Mouse (Mus musculus): ENCODE measurements around the gene Cyp17a1. TPM values are rescaled to one million over a fixed set of nuclear protein-coding genes. Genes with fewer than 3 reads are reported as not detected.
A peak's percentile ranks its signal among the peaks of the same experiment; 100 is the strongest.

Gene Cyp17a1
- polyA plus RNA-seq, 1 experiment from 2014 or later, result 0.27 TPM

GRCm38 (mm10) chr19:46643236-46643635, 29.7 kb downstream of the Cyp17a1 start:
- no peak overlapping the region for H3K27ac ChIP-seq (ENCODE audit: low read depth, low read length)
- 80% methylated on average over 5 of the region's 5 CpGs for WGBS
- ATAC-seq (replicated peaks; ENCODE audit: low FRiP score), result no peak
- no peaks in the 10 kb centered on the region for H3K27me3 ChIP-seq (replicated peaks; ENCODE audit: control insufficient read depth, insufficient read depth, low read length)
- peaks cover 2% of the 10 kb centered on the region; the same call in 1 of the 2 replicates for H3K36me3 ChIP-seq (ENCODE audit: control insufficient read depth, insufficient read depth, low read length)
- H3K4me2 ChIP-seq, result no peak overlapping the region
- DNase-seq (ENCODE audit: low spot score), result no peak
- H3K4me3 ChIP-seq (ENCODE audit: low read depth, low read length), result no peak overlapping the region
- H3K4me1 ChIP-seq (replicated peaks; ENCODE audit: control insufficient read depth, insufficient read depth, low read length), result peaks cover 58% of the 10 kb centered on the region
- no peaks in the 10 kb centered on the region for H3K9me3 ChIP-seq (ENCODE audit: control insufficient read depth, low read length)
- no peak overlapping the region for H3K9ac ChIP-seq (ENCODE audit: low read depth, low read length)

GRCm38 (mm10) chr19:46642136-46642753, 30.7 kb downstream of the Cyp17a1 start:
- DNase-seq (ENCODE audit: low spot score), result no peak
- H3K4me1 ChIP-seq (replicated peaks; ENCODE audit: control insufficient read depth, insufficient read depth, low read length), result peaks cover 66% of the 10 kb centered on the region

GRCm38 (mm10) chr19:46641420-46642085, 31.4 kb downstream of the Cyp17a1 start:
- no peak for DNase-seq (ENCODE audit: low spot score)
- H3K9me3 ChIP-seq (ENCODE audit: control insufficient read depth, low read length), result no peaks in the 10 kb centered on the region
- H3K4me1 ChIP-seq (replicated peaks; ENCODE audit: control insufficient read depth, insufficient read depth, low read length), result peaks cover 69% of the 10 kb centered on the region
- H3K27ac ChIP-seq (ENCODE audit: low read depth, low read length), result peak overlapping the region; percentile 43; the same call in 1 of the 2 replicates
- WGBS, result 61% methylated on average over 19 of the region's 19 CpGs
- H3K27me3 ChIP-seq (replicated peaks; ENCODE audit: control insufficient read depth, insufficient read depth, low read length), result no peaks in the 10 kb centered on the region
- no peak overlapping the region for H3K9ac ChIP-seq (ENCODE audit: low read depth, low read length)
- H3K4me2 ChIP-seq, result no peak overlapping the region
- no peak overlapping the region for H3K4me3 ChIP-seq (ENCODE audit: low read depth, low read length)
- peaks cover 9% of the 10 kb centered on the region for H3K36me3 ChIP-seq (ENCODE audit: control insufficient read depth, insufficient read depth, low read length)
- ATAC-seq (replicated peaks; ENCODE audit: low FRiP score), result no peak

More at GRCm38 (mm10) chr19:46642136-46642753, 30.7 kb downstream of the Cyp17a1 start:
- Histone ChIP-seq H3K36me3 (ENCODE audit: control insufficient read depth, insufficient read depth, low read length) (peaks cover 7% of the 10 kb centered on the region), H3K4me3 (ENCODE audit: low read depth, low read length) (no peak overlapping the region), H3K27me3 (replicated peaks; ENCODE audit: control insufficient read depth, insufficient read depth, low read length) (no peaks in the 10 kb centered on the region), H3K27ac (ENCODE audit: low read depth, low read length) (peak overlapping the region; percentile 25; the same call in 1 of the 2 replicates), H3K4me2 (no peak overlapping the region), H3K9ac (ENCODE audit: low read depth, low read length) (no peak overlapping the region), H3K9me3 (ENCODE audit: control insufficient read depth, low read length) (no peaks in the 10 kb centered on the region)
- WGBS, result 80% methylated on average over 22 of the region's 22 CpGs
- ATAC-seq (replicated peaks; ENCODE audit: low FRiP score), result no peak

GRCm38 (mm10) chr19:46640780-46641179, 32.2 kb downstream of the Cyp17a1 start:
- WGBS, result 79% methylated on average over 8 of the region's 8 CpGs
- Histone ChIP-seq H3K27me3 (replicated peaks; ENCODE audit: control insufficient read depth, insufficient read depth, low read length) (no peaks in the 10 kb centered on the region), H3K27ac (ENCODE audit: low read depth, low read length) (no peak overlapping the region)

GRCm38 (mm10) chr19:46639496-46639895, 33.5 kb downstream of the Cyp17a1 start:
- peak overlapping the region; percentile 37; the same call in 1 of the 2 replicates for H3K9ac ChIP-seq (ENCODE audit: low read depth, low read length)
- DNase-seq (ENCODE audit: low spot score) (no peak), ATAC-seq (replicated peaks; ENCODE audit: low FRiP score) (no peak)
- peaks cover 68% of the 10 kb centered on the region for H3K4me1 ChIP-seq (replicated peaks; ENCODE audit: control insufficient read depth, insufficient read depth, low read length)
- H3K36me3 ChIP-seq (ENCODE audit: control insufficient read depth, insufficient read depth, low read length), result peaks cover 9% of the 10 kb centered on the region
- 78% methylated on average over 14 of the region's 14 CpGs for WGBS
- no peak overlapping the region for H3K4me3 ChIP-seq (ENCODE audit: low read depth, low read length)
- H3K9me3 ChIP-seq (ENCODE audit: control insufficient read depth, low read length), result no peaks in the 10 kb centered on the region
- peak overlapping the region; percentile 25 for H3K27ac ChIP-seq (ENCODE audit: low read depth, low read length)
- H3K27me3 ChIP-seq (replicated peaks; ENCODE audit: control insufficient read depth, insufficient read depth, low read length), result no peaks in the 10 kb centered on the region
- H3K4me2 ChIP-seq, result no peak overlapping the region

More at GRCm38 (mm10) chr19:46640780-46641179, 32.2 kb downstream of the Cyp17a1 start:
- H3K4me2 ChIP-seq, result no peak overlapping the region
- H3K4me1 ChIP-seq (replicated peaks; ENCODE audit: control insufficient read depth, insufficient read depth, low read length), result peaks cover 71% of the 10 kb centered on the region
- no peaks in the 10 kb centered on the region for H3K9me3 ChIP-seq (ENCODE audit: control insufficient read depth, low read length)
- 0 out of 2 replicates have a peak overlapping the region, but pooled peaks have one; percentile 7 for H3K9ac ChIP-seq (ENCODE audit: low read depth, low read length)
- H3K4me3 ChIP-seq (ENCODE audit: low read depth, low read length), result no peak overlapping the region
- peaks cover 9% of the 10 kb centered on the region for H3K36me3 ChIP-seq (ENCODE audit: control insufficient read depth, insufficient read depth, low read length)
- ATAC-seq (replicated peaks; ENCODE audit: low FRiP score), result no peak
- no peak for DNase-seq (ENCODE audit: low spot score)

GRCm38 (mm10) chr19:46639053-46639452, 33.9 kb downstream of the Cyp17a1 start:
- peak overlapping the region; percentile 37; the same call in 1 of the 2 replicates for H3K9ac ChIP-seq (ENCODE audit: low read depth, low read length)
- peaks cover 9% of the 10 kb centered on the region for H3K36me3 ChIP-seq (ENCODE audit: control insufficient read depth, insufficient read depth, low read length)
- H3K4me3 ChIP-seq (ENCODE audit: low read depth, low read length), result no peak overlapping the region
- H3K27me3 ChIP-seq (replicated peaks; ENCODE audit: control insufficient read depth, insufficient read depth, low read length), result no peaks in the 10 kb centered on the region
- no peaks in the 10 kb centered on the region for H3K9me3 ChIP-seq (ENCODE audit: control insufficient read depth, low read length)
- H3K4me2 ChIP-seq, result no peak overlapping the region; the same call in 1 of the 2 replicates
- DNase-seq (ENCODE audit: low spot score), result no peak
- ATAC-seq (replicated peaks; ENCODE audit: low FRiP score), result peak; percentile 74
- peaks cover 66% of the 10 kb centered on the region for H3K4me1 ChIP-seq (replicated peaks; ENCODE audit: control insufficient read depth, insufficient read depth, low read length)
- peak overlapping the region; percentile 25 for H3K27ac ChIP-seq (ENCODE audit: low read depth, low read length)

- Histone ChIP-seq H3K9ac (ENCODE audit: low read depth, low read length) (no peak overlapping the region), H3K27ac (ENCODE audit: low read depth, low read length) (no peak overlapping the region), H3K4me1 (replicated peaks; ENCODE audit: control insufficient read depth, insufficient read depth, low read length) (peaks cover 69% of the 10 kb centered on the region), H3K9me3 (ENCODE audit: control insufficient read depth, low read length) (no peaks in the 10 kb centered on the region), H3K27me3 (replicated peaks; ENCODE audit: control insufficient read depth, insufficient read depth, low read length) (no peaks in the 10 kb centered on the region), H3K4me3 (ENCODE audit: low read depth, low read length) (no peak overlapping the region), H3K4me2 (no peak overlapping the region; the same call in 1 of the 2 replicates), H3K36me3 (ENCODE audit: control insufficient read depth, insufficient read depth, low read length) (peaks cover 9% of the 10 kb centered on the region)
- DNase-seq (ENCODE audit: low spot score) (no peak), ATAC-seq (replicated peaks; ENCODE audit: low FRiP score) (peak; percentile 61)
- 60% methylated on average over 6 of the region's 6 CpGs for WGBS
These were observed 35.4 kb downstream of the Cyp17a1 start for GRCm38 (mm10) chr19:46637598-46637997.

GRCm38 (mm10) chr19:46635766-46636165, 37.2 kb downstream of the Cyp17a1 start:
- peak overlapping the region; percentile 21; the same call in 1 of the 2 replicates for H3K27ac ChIP-seq (ENCODE audit: low read depth, low read length)
- WGBS, result 31% methylated on average over 9 of the region's 9 CpGs
- no peaks in the 10 kb centered on the region for H3K27me3 ChIP-seq (replicated peaks; ENCODE audit: control insufficient read depth, insufficient read depth, low read length)
- peak overlapping the region; percentile 23 for H3K4me2 ChIP-seq
- ATAC-seq (replicated peaks; ENCODE audit: low FRiP score) (peak; percentile 69), DNase-seq (ENCODE audit: low spot score) (no peak)
- peaks cover 51% of the 10 kb centered on the region for H3K4me1 ChIP-seq (replicated peaks; ENCODE audit: control insufficient read depth, insufficient read depth, low read length)
- no peaks in the 10 kb centered on the region for H3K9me3 ChIP-seq (ENCODE audit: control insufficient read depth, low read length)
- H3K9ac ChIP-seq (ENCODE audit: low read depth, low read length), result no peak overlapping the region
- H3K36me3 ChIP-seq (ENCODE audit: control insufficient read depth, insufficient read depth, low read length), result peaks cover 11% of the 10 kb centered on the region
- no peak overlapping the region for H3K4me3 ChIP-seq (ENCODE audit: low read depth, low read length)
